Mouse (Mus musculus): Measurements from ENCODE around the gene Cbx5. TPM values are rescaled to one million over a fixed set of nuclear protein-coding genes. Genes with fewer than 3 reads are reported as not detected.

Gene Cbx5
- total RNA-seq, 1 experiment from 2014 or later = 88.5 TPM

- peak; percentile 85 for DNase-seq
Measured at GRCm38 (mm10) chr15:103214971-103215907, 24.4 kb downstream of the Cbx5 start.

- no peak for DNase-seq
Measured at GRCm38 (mm10) chr15:103214149-103214548, 25.5 kb downstream of the Cbx5 start.

- DNase-seq = no peak
Measured at GRCm38 (mm10) chr15:103205156-103205555, 34.5 kb downstream of the Cbx5 start.

- DNase-seq = no peak
Measured at GRCm38 (mm10) chr15:103202088-103202793, 37.4 kb downstream of the Cbx5 start.

GRCm38 (mm10) chr15:103197785-103198184, 41.8 kb downstream of the Cbx5 start:
- DNase-seq = no peak

GRCm38 (mm10) chr15:103196835-103197234, 42.8 kb downstream of the Cbx5 start:
- DNase-seq = no peak

GRCm38 (mm10) chr15:103193606-103194005, 46.0 kb downstream of the Cbx5 start:
- DNase-seq = peak; percentile 26

GRCm38 (mm10) chr15:103190531-103191462, 48.8 kb downstream of the Cbx5 start:
- peak; percentile 57 for DNase-seq

- no peak for DNase-seq
Measured at GRCm38 (mm10) chr15:103190083-103190482, 49.5 kb downstream of the Cbx5 start.

GRCm38 (mm10) chr15:103187803-103188202, 51.8 kb downstream of the Cbx5 start:
- no peak for DNase-seq

- peak; percentile 62 for DNase-seq
Measured at GRCm38 (mm10) chr15:103185462-103186198, 54.0 kb downstream of the Cbx5 start.

- DNase-seq = peak; percentile 32
Measured at GRCm38 (mm10) chr15:103183651-103184610, 55.7 kb downstream of the Cbx5 start.

- peak; percentile 61 for DNase-seq
Measured at GRCm38 (mm10) chr15:103183135-103183534, 56.5 kb downstream of the Cbx5 start.

- peak; percentile 90 for DNase-seq
Measured at GRCm38 (mm10) chr15:103182166-103182790, 57.3 kb downstream of the Cbx5 start.

GRCm38 (mm10) chr15:103180406-103180805, 59.2 kb downstream of the Cbx5 start:
- DNase-seq = no peak

- no peak for DNase-seq
Measured at GRCm38 (mm10) chr15:103178767-103179166, 60.8 kb downstream of the Cbx5 start.

GRCm38 (mm10) chr15:103178137-103178536, 61.5 kb downstream of the Cbx5 start:
- peak; percentile 28 for DNase-seq

- DNase-seq = no peak
Measured at GRCm38 (mm10) chr15:103177611-103178041, 62.0 kb downstream of the Cbx5 start.

- peak; percentile 92 for DNase-seq
Measured at GRCm38 (mm10) chr15:103176874-103177421, 62.7 kb downstream of the Cbx5 start.

All from adrenal gland, postnatal 25 days (tissue).